Mouse (Mus musculus): ENCODE results near the gene Tfpt.

The Tfpt gene

GRCm38 (mm10) chr7:3629543-3630477, at the start of gene Tfpt, which contains the start of gene Prpf31:
TSS of gene Tfpt (minus strand) at chr7:3629929.
TSS of gene Prpf31 (plus strand) at chr7:3629985.
- peak; percentile 91 for DNase-seq (ENCODE audit: low read depth, low spot score)

DNA sequence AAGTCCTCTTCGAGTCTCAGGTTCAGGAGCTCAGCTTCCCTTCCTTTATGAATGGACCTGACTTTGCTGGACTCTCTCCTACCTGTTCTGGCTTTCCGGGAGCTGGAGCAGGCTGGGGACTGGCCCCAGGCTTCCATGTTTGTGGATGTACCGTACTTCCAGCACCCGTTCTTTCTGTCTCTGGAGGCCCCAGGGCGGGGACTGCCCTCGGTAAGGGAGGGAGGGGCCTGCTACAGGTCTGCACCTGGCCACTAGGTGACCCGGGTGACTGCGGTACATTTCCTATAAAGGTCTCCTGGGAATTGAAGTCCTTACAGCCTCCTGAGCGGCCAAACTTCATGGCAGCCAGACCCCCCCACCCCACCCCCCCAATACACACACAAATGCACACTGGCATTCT, 47.6 kb upstream of the Tfpt start, which contains the start of gene Tmc4:
Gene Tmc4, minus strand, starts transcription at position 212 of the 400 bp plus-strand sequence.
- no peak for DNase-seq (ENCODE audit: low read depth, low spot score)

DNA sequence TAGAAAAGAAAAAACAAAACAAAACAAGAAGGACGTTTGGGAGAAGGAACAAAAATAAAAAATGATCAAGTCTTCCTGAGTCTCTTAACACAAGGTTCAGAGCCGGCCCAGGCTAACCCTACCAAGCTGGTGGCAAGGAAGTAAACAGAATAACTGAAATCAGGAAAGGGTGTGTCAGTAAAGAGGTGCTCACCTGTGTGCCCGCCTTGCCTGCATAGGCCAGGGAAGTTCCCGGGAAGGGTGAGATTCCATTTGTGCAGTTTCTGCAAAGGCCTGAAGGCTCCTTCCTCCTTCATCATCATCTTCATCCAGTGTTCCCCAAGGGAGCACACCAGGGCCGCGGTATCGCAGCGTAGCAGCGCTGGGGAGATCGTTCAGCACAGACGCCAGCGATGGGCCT, 46.6 kb upstream of the Tfpt start:
- no peak for DNase-seq (ENCODE audit: low read depth, low spot score)

- DNase-seq (ENCODE audit: low read depth, low spot score) = no peak
These were observed 45.5 kb upstream of the Tfpt start for GRCm38 (mm10) chr7:3675228-3675548.

- DNase-seq (ENCODE audit: low read depth, low spot score) = peak; percentile 74
These were observed 44.9 kb upstream of the Tfpt start for GRCm38 (mm10) chr7:3674507-3675227.

GRCm38 (mm10) chr7:3666921-3667391, 37.2 kb upstream of the Tfpt start:
- no peak for DNase-seq (ENCODE audit: low read depth, low spot score)

- DNase-seq (ENCODE audit: low read depth, low spot score) = peak; percentile 91
These were observed 35.7 kb upstream of the Tfpt start, which contains the start of gene Leng1 for GRCm38 (mm10) chr7:3665215-3666114. TSS of gene Leng1 (minus strand) at chr7:3665840.

GRCm38 (mm10) chr7:3664524-3665214, 34.9 kb upstream of the Tfpt start:
- DNase-seq (ENCODE audit: low read depth, low spot score) = no peak

- no peak for DNase-seq (ENCODE audit: low read depth, low spot score)
These were observed 28.8 kb upstream of the Tfpt start for GRCm38 (mm10) chr7:3658578-3658977.

- DNase-seq (ENCODE audit: low read depth, low spot score) = no peak
These were observed 27.2 kb upstream of the Tfpt start for GRCm38 (mm10) chr7:3656966-3657365.

GRCm38 (mm10) chr7:3646641-3647040, 16.9 kb upstream of the Tfpt start:
- DNase-seq (ENCODE audit: low read depth, low spot score) = no peak

- DNase-seq (ENCODE audit: low read depth, low spot score) = no peak
These were observed 16.5 kb upstream of the Tfpt start for GRCm38 (mm10) chr7:3646188-3646587.

DNA sequence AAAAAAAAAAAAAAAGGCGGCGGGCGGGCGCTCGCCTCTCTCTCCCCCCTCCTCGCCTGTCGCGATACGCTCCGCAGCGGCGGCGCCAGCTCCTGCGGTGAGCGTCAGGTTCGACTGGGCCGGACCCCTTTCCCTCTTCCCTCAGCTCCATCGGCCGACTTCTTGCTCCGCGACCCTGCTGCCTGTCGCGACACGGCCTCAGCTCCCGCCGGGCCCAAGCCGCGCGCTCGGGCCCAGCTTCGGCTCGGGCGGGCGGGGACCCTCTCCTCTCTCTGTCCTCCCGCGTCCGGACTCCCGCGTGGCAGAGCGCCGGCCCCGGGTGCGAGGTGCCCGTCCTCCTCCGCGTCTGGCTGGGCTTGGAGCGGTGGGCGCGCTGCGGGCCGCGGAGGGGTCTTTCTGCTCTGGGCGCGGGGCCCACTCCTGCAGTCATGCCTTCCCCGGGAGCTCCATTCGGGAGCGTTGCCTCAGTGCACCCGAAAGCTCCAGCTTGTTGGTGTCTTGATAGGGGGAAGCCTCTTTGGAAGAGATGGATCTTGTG, 15.8 kb upstream of the Tfpt start:
- DNase-seq (ENCODE audit: low read depth, low spot score) = no peak

- DNase-seq (ENCODE audit: low read depth, low spot score) = peak; percentile 97
These were observed 15.2 kb upstream of the Tfpt start, which contains the start of gene Cnot3 for GRCm38 (mm10) chr7:3644672-3645487. TSS of gene Cnot3 (plus strand) at chr7:3645268.

DNA sequence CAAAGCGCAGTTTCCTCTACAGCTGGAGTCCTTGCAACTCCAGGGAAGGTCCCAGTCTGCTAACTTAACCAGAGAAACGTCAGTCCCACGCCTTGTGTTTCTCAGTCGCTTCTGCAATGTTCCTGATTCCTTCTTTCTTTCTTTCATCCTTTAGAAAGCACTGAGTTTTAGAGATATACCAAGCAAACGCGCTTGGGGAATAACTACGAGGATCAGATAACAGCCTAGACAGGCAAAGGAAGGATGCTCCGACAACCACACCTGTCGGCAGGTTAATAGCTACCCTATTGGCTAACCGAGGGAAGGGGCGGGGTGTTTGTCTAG, 14.6 kb upstream of the Tfpt start:
- DNase-seq (ENCODE audit: low read depth, low spot score) = no peak

GRCm38 (mm10) chr7:3643843-3644242, 14.1 kb upstream of the Tfpt start:
- DNase-seq (ENCODE audit: low read depth, low spot score) = no peak

DNA sequence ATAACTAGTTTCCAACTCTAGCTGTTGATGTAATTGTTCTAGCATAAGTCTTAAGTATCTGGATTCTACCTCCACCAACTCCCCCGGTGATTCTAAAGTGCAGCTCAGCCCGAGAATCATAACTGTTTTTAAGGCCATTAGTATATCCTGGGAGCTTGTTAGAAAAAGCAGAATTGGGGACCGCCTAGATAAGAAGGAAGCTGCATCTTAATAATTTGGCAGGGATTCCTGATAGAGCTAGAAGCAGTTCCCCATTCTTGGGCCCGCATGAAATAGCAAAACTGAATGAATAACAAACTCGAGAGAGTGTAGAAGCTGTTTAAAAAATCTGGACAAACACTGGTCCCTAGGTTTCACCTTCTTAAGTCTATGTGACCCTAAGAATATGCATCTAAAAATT, 13.7 kb upstream of the Tfpt start:
- no peak for DNase-seq (ENCODE audit: low read depth, low spot score)

GRCm38 (mm10) chr7:3630478-3630815, 718 bp upstream of the Tfpt start:
- no peak for DNase-seq (ENCODE audit: low read depth, low spot score)

DNA sequence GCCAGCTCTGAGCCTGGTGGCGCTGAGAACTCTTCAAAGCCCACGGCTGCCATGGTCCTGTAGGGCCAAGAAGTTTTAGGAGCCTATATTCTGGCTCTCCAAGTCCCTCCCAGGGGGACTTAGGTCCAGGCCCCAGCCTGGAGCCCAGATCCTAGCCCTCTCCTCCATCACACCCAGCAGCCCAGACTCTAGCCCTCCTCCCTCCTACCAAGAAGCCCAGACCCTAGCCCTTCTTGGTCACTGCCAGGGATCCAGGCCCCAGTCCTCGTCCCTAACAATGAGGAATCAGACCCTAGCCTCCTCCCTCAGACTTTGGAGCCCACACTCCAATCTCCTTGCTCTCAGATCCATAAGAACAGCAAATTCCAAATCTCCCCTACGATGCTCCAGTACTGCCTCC, 699 bp downstream of the Tfpt start:
- no peak for DNase-seq (ENCODE audit: low read depth, low spot score)

Measured in embryo, embryonic 11.5 days (tissue).